Mouse (Mus musculus) brain, adult 2 months (tissue): ENCODE results near the gene Dnm2.
"Not testable (repeated sequence)": the region's sequence is repeated elsewhere in the genome, so short reads cannot be mapped to it uniquely, and the experiment has no call there.

Experiments
- DNase-seq: peaks from one replicate; pipeline ENCODE4 v3.0.0; 2011; ENCODE audit warnings: low read depth, low spot score

Dnm2 gene

GRCm38 (mm10) chr9:21456246-21456929, 31.7 kb downstream of the Dnm2 start:
- no peak for DNase-seq

GRCm38 (mm10) chr9:21456930-21457634, 32.4 kb downstream of the Dnm2 start:
- no peak for DNase-seq

- no peak for DNase-seq
Measured at GRCm38 (mm10) chr9:21458821-21459220, 34.1 kb downstream of the Dnm2 start.

- DNase-seq, result no peak
Measured at GRCm38 (mm10) chr9:21460400-21460940, 35.8 kb downstream of the Dnm2 start.

- DNase-seq, result peak; percentile 74
Measured at GRCm38 (mm10) chr9:21463138-21463590, 38.5 kb downstream of the Dnm2 start.

- DNase-seq, result peak; percentile 77
Measured at GRCm38 (mm10) chr9:21463766-21464564, 39.3 kb downstream of the Dnm2 start.

- DNase-seq, result not testable (repeated sequence)
Measured at GRCm38 (mm10) chr9:21464565-21464928, 39.8 kb downstream of the Dnm2 start.

- peak; percentile 65 for DNase-seq
Measured at GRCm38 (mm10) chr9:21469032-21470024, 44.6 kb downstream of the Dnm2 start.

- peak; percentile 76 for DNase-seq
Measured at GRCm38 (mm10) chr9:21472913-21473312, 48.2 kb downstream of the Dnm2 start.

GRCm38 (mm10) chr9:21477707-21478106, 53.0 kb downstream of the Dnm2 start:
- no peak for DNase-seq

GRCm38 (mm10) chr9:21484065-21484464, 59.4 kb downstream of the Dnm2 start:
- no peak for DNase-seq

- DNase-seq, result not testable (repeated sequence)
Measured at GRCm38 (mm10) chr9:21488246-21488645, 63.5 kb downstream of the Dnm2 start.

- DNase-seq, result no peak
Measured at GRCm38 (mm10) chr9:21490696-21491095, 66.0 kb downstream of the Dnm2 start.

GRCm38 (mm10) chr9:21493907-21494306, 69.2 kb downstream of the Dnm2 start:
- DNase-seq, result no peak

- peak; percentile 84 for DNase-seq
Measured at GRCm38 (mm10) chr9:21494726-21495125, 70.0 kb downstream of the Dnm2 start.

GRCm38 (mm10) chr9:21496308-21497049, 71.8 kb downstream of the Dnm2 start:
- peak; percentile 44 for DNase-seq

- peak; percentile 73 for DNase-seq
Measured at GRCm38 (mm10) chr9:21497050-21497542, 72.4 kb downstream of the Dnm2 start.

- DNase-seq, result peak; percentile 33
Measured at GRCm38 (mm10) chr9:21497664-21498063, 73.0 kb downstream of the Dnm2 start.

- DNase-seq, result no peak
Measured at GRCm38 (mm10) chr9:21498284-21498902, 73.7 kb downstream of the Dnm2 start.
